Mouse (Mus musculus) kidney, adult 11 months (tissue): ENCODE results near the gene Wrnip1.

Experiments
- DNase-seq: peaks from one replicate; pipeline ENCODE4 v3.0.0; 2022

Wrnip1 gene

GRCm38 (mm10) chr13:32819241-32819640 lies 17.4 kb downstream of the Wrnip1 start:
- DNase-seq, result no peak

GRCm38 (mm10) chr13:32819926-32820325 lies 18.1 kb downstream of the Wrnip1 start:
- DNase-seq, result no peak

GRCm38 (mm10) chr13:32821671-32822070 lies 19.8 kb downstream of the Wrnip1 start:
- no peak for DNase-seq

- no peak for DNase-seq
Observed at GRCm38 (mm10) chr13:32823126-32823525, 21.3 kb downstream of the Wrnip1 start.

GRCm38 (mm10) chr13:32824377-32825330 lies 22.8 kb downstream of the Wrnip1 start:
- no peak for DNase-seq

- DNase-seq, result no peak
Observed at GRCm38 (mm10) chr13:32825546-32825945, 23.7 kb downstream of the Wrnip1 start.

GRCm38 (mm10) chr13:32827111-32827822 lies 25.4 kb downstream of the Wrnip1 start:
- DNase-seq, result no peak

GRCm38 (mm10) chr13:32827951-32828350 lies 26.1 kb downstream of the Wrnip1 start:
- no peak for DNase-seq

GRCm38 (mm10) chr13:32828886-32829285 lies 27.0 kb downstream of the Wrnip1 start:
- DNase-seq, result no peak

GRCm38 (mm10) chr13:32831505-32832273 lies 29.9 kb downstream of the Wrnip1 start:
- DNase-seq, result no peak

- DNase-seq, result no peak
Observed at GRCm38 (mm10) chr13:32832776-32833175, 30.9 kb downstream of the Wrnip1 start.

GRCm38 (mm10) chr13:32833237-32833636 lies 31.4 kb downstream of the Wrnip1 start:
- no peak for DNase-seq

- DNase-seq, result no peak
Observed at GRCm38 (mm10) chr13:32834513-32834912, 32.7 kb downstream of the Wrnip1 start.

GRCm38 (mm10) chr13:32839314-32839713 lies 37.5 kb downstream of the Wrnip1 start:
- no peak for DNase-seq

- DNase-seq, result no peak
Observed at GRCm38 (mm10) chr13:32841349-32841748, 39.5 kb downstream of the Wrnip1 start.

GRCm38 (mm10) chr13:32846221-32846620 lies 44.4 kb downstream of the Wrnip1 start:
- no peak for DNase-seq

GRCm38 (mm10) chr13:32849092-32849491 lies 47.3 kb downstream of the Wrnip1 start:
- peak; percentile 64 for DNase-seq

- no peak for DNase-seq
Observed at GRCm38 (mm10) chr13:32849531-32850123, 47.8 kb downstream of the Wrnip1 start.

- no peak for DNase-seq
Observed at GRCm38 (mm10) chr13:32850156-32850555, 48.3 kb downstream of the Wrnip1 start.

GRCm38 (mm10) chr13:32850668-32851404 lies 49.0 kb downstream of the Wrnip1 start, which contains the start of gene Serpinb1a:
Gene Serpinb1a (minus strand): TSS chr13:32851185.
- DNase-seq, result peak; percentile 57

GRCm38 (mm10) chr13:32851967-32852366 lies 50.1 kb downstream of the Wrnip1 start:
- peak; percentile 23 for DNase-seq

- DNase-seq, result no peak
Observed at GRCm38 (mm10) chr13:32852539-32852938, 50.7 kb downstream of the Wrnip1 start.
